Mouse (Mus musculus) spleen, postnatal 10 days (tissue): Measurements from ENCODE around the gene Bicc1.

Experiments
- DNase-seq, 2 experiments: peaks; one replicate each; pipeline ENCODE4 v3.0.0; 2021 to 2022; ENCODE audit warnings: low spot score in 2 of 2

Bicc1 gene

DNA sequence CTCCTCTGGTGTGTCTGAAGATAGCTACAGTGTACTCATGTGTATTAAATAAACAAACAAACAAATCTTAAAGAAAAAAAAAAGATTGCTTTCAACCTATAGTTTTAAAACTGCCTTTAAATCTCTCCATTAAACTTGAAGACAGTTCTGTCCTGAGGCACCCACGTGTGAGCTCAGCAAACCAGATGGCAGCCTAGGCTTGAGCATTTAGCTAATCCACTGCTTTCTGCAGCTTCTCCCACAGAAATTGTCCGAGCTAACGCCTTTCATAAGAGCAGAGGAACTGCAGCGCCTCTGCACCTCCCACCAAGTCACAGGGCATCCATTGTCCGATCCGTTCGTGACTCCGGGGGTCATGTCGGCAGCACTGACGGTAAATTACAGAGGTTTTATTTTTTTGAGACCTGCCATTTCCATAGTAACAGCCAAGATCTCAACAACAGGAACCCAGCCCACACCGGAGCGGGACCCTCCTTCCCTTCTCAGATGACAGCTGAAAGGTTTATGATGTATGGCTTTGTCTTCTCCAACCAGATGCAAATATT lies 284.4 kb downstream of the Bicc1 start:
- no peak for DNase-seq
